Mouse (Mus musculus): ENCODE measurements around the gene Fbn1.

The Fbn1 gene

GRCm38 (mm10) chr2:125386221-125386965 lies 121.4 kb downstream of the Fbn1 start:
- no peak for DNase-seq

GRCm38 (mm10) chr2:125384941-125385340 lies 122.9 kb downstream of the Fbn1 start:
- DNase-seq = no peak

DNA sequence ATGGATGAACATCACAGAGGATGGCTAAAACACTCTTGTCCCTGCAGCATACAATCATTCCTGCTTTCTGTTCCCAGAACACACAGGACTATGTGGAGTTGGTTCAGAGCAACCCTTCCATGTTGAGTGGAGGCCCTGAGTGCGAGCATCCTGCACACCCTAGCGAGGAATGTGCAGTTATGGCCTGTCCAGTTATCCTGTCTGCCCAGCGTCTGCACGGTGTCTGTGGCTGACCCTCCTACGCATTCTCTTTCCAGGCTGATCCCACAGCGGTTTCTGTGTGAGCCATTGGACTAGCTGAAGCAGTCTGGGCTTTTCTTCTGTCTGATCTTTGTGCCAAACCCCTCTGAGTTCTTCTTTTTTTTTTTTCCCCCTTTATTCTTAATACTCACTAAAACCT lies 123.4 kb downstream of the Fbn1 start:
- peak; percentile 9 to 12 for DNase-seq

DNA sequence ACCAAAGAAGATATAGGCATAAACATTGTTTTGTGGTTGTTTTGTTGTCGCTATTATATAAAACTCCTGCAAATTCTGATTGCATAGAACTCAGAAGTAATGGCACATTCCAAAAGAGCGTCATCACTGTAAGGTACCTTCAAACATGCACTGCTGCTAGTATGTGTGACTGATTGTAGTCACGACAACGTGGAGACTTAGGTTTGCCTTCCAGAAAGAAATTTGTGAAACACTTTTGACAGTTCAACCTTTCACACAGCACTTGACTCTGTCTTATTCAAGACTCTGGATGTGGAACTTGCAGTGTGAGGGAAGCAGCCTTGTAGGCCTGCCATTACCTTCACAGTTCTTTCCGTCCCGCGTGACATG lies 124.5 kb downstream of the Fbn1 start:
- no peak for DNase-seq

GRCm38 (mm10) chr2:125382613-125383272 lies 125.0 kb downstream of the Fbn1 start:
- DNase-seq = no peak

GRCm38 (mm10) chr2:125380086-125380485 lies 127.7 kb downstream of the Fbn1 start:
- no peak for DNase-seq

GRCm38 (mm10) chr2:125379206-125379605 lies 128.6 kb downstream of the Fbn1 start:
- DNase-seq = no peak

DNA sequence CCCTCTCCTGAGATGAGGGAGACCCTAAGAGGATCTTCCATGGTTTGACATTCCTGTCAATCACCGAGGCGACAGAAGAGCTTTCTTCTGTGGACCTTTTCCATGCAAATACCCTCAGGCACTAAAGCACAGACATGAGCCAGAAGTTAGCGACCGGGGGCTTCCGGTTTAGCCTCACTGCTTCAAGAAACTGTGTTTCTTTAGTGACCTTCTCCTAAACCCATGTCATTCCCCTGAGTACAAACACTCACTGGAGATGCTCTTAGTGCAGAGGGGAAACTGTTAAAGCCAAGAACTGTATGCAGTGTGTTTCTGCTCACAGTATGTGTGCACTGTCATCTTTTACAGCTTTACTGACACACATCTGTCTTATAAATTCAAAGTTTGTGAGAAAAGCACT lies 131.9 kb downstream of the Fbn1 start:
- DNase-seq = no peak

DNA sequence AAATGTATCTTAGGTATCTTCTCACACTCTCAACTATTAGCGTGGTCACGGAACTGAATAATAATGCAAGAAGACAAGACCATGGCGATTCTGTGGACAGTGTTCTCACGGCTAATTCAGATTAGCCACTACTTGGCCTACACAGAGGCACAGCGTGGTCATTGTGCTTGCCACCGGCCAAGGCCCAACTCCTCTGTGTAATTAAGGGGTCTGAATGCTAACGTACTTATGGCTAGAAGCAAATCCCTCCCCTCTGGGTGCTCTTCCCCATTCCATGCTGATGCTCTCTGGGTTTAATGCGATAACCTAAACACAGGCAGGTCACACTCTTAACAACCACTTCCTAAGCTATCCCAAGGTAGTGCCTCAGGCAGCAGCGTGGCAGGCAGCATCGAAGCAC lies 132.5 kb downstream of the Fbn1 start:
- DNase-seq = no peak

DNA sequence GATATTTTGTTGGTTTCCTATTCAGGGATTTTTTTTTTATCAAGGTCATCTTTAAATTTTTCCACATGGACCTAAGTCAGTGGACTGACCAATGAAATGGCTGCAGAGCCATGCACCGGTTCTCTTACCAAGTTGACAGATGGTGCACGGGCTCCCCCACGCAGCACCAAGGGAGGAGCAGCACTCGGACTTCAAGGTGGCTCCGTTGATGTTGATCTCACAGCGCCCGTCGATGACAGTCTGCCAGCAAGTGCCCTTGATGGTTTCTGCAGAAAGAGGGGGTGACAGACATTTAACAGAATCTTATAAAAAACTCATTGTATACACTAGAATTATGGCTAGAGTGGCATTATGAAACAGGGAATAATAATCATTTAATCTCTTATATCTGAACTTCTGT lies 138.1 kb downstream of the Fbn1 start:
- no peak for DNase-seq

DNA sequence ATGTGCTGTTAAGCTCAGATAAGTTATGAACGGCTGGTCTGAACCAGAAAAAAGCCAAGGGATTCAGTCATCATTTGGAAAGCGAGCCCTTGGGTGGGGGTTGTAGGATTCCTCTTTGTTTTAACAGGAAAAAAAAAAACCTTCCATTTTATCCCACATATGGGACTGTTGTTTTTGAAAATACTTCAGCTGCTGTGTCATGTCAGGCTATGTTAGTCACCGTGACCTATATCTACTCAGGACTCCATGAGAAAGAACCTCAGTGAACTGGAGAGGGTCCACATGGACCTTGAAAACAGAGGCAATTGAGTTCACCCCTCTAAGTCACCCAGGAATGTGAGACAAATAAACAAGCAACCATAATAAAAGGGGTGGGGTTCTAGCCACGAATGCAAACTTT lies 139.2 kb downstream of the Fbn1 start:
- DNase-seq = peak in 1 of 2 experiments; percentile 28

DNA sequence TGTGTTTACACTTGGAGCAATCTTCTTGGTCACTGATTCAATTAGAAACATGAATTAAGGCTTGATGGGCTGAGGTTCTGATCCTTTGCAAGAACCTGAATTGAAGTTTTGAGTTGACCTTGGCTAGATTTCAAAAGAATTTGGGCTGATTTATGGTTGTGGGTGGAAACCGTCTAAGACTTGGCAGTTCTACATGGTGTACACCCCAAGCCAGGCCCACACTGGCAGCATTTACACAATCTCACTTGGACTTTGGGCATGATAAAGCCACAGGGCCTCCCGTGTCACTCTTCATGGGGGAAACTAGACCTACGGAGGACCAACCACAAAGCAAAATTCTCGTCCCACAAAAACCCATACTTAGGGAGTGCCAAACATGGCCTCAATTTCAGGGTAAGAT lies 146.1 kb downstream of the Fbn1 start:
- peak in 1 of 2 experiments; percentile 11 for DNase-seq

DNA sequence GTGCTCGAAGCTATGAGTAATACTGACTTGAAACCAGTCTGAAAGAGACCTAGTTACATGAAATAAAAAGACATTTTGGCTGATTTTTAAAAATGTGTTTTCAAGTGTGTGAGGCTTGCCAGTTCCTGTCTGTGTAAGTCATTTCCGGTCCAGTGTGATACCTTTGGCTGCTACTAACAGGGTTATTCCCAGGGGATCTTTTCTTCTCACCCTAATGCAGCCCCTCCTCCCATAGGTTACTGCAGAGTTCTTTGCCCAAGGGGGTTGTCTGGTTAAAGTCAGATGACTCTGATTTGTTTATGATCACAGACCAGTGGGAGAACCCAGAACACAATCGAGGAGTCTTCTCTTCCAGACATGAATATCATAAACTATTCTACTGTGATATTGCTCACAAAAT lies 151.3 kb downstream of the Fbn1 start:
- no peak for DNase-seq

GRCm38 (mm10) chr2:125356068-125356467 lies 151.7 kb downstream of the Fbn1 start:
- DNase-seq = no peak

DNA sequence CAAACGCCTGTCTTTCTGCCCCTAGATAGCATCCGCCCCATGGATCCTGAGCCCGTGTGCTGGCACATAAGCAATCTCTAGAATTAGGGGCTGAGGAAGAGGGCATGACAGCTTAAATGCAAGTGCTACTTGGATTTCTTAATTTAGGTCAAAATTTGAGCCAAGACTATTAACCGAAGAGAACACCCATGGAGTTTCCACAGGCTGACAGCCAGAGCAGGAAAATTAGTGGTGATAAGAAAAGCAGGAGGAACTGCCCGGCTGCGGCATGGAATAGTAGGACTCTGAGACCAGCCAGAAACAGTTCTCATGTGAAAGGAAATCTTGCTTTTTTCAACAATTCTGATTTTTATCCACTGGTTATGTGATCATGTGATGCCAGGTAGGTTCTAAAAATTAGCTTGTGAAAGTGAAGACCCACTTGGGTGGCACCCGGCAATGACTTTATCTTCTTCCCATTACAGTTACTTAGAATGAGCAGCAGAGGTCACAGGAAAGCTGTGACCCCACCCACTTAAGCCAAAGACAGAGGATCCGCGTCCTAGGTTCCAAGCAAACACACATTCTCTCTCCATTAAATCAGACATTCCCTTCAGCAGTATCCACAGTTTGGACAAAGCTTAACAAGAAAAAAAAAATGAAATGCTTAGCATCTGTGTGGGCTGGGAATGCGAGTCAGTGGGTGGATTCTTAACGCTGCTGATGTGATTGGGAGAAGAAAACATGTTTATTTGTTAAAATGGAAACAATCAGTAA lies 152.4 kb downstream of the Fbn1 start:
- DNase-seq = peak; percentile 11 to 29

GRCm38 (mm10) chr2:125354587-125354986 lies 153.2 kb downstream of the Fbn1 start:
- no peak for DNase-seq

DNA sequence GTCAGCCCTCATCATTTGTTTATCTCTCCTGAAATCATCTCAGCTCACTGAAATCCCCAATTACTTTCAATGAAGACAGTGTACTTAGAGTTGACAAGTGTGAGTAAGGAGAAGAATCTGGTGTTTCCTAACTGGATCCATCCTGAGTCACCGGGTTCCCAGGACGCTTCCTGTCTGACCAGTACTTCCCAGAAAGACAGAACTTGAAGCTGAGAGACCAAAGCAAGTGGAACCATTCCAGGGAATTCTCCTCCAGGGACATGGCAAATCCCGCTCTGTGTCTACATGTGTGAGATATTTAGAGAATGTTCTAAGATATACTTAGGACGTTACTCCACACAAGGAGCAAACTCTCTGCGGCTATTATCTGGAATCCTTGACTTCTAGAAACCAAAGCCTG lies 158.6 kb downstream of the Fbn1 start:
- peak; percentile 22 to 51 for DNase-seq

DNA sequence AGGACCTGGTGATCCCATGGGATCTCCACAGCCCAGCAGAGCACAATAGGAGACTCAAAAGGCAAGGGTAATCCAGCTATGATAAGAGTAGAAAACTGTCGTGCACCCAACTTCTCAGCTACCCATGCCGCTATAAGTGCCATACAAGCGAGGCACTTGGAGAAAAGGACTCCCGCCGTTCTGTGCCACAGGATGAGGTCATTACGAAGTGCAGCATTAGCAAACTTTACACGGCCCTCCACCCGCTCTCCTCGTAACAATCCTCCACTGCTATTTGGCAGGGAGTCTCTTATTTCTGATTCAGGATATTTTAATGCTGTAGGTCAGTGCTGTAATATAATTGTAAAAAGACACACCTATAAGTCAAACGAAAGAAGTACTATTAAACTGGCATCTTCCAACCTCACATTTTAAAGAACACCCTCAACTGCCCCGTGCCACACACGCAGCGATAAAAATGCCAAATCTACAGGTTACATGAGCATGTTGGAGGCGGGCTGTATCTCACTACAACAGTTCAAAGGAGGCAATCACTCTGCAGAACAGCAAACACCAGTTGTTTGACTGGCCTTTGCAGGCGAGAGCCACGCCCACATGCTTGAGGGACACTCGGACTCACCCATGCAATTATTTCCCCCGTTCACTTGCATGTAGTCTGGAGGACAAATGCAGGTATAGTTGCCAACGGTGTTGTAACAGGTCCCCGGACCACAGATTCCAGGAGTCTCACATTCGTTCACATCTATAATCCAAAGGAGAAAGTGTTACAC lies 165.4 kb downstream of the Fbn1 start:
- peak; percentile 29 to 44 for DNase-seq

DNA sequence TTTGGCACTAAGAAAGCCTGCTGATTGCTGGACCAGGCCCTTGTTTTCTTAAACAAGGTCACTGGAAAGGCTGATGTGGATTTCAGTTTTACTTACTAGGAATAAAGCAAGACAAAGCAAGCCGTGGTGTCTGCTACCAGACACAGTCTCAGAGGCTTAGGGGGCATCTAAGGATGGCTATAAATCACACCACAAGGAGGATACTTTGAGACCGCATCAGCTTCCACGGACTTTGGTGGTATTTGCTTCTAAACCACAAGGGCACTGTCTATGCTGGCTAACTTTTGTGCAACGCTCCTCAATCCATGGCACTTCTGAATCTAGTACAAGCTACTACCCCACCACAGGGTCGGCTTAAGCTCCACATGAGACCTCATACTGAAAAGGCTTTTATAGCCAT lies 167.4 kb downstream of the Fbn1 start:
- no peak for DNase-seq

DNA sequence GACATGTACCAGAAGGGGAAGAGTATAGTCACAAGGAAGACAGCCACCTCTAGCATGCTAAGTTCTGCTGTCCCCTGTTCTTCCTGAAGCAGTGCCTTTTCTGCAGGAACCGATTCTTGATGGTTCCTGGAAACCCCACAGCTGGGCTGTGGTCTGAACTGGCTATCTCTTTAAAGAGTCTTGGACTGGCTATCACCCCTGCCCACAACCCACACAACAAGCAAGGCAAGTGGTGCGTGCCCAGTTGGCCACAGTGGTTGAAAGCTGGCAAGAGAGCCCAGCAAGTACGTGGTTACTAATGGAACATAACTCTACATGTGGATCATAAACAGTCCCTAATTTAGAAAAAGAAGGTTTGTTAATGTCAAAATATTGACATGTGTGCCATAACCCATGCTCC lies 170.6 kb downstream of the Fbn1 start:
- DNase-seq = no peak

DNA sequence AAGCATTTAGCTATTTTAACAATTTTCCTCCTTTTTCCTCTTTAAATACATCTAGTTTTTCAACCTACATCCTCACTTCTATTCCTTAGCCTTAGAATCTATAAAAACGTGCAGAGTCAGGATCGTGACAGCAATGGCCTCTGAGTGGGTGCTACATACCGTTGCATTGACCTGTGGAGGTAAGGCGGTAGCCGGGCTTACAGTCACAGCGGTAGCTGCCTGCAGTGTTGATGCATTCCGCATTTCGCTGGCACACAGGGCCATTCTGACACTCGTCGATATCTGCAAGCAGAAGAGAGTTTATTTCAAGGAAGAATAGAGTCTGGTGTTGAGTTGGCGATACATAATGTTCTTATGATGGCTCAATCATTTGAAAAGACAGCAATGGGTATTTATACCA lies 172.6 kb downstream of the Fbn1 start:
- DNase-seq = no peak

- DNase-seq = no peak
Observed at GRCm38 (mm10) chr2:125334163-125334562, 173.6 kb downstream of the Fbn1 start.

GRCm38 (mm10) chr2:125331581-125331980 lies 176.2 kb downstream of the Fbn1 start:
- DNase-seq = no peak

All from lung, adult 18-20 months (tissue).